Mouse (Mus musculus): Measurements from ENCODE around the gene Plekho2. TPM values are rescaled to one million over a fixed set of nuclear protein-coding genes. Genes with fewer than 3 reads are reported as not detected.

The Plekho2 gene
- total RNA-seq, 2 experiments from 2014 or later: 12.9 to 13.2 TPM

DNA sequence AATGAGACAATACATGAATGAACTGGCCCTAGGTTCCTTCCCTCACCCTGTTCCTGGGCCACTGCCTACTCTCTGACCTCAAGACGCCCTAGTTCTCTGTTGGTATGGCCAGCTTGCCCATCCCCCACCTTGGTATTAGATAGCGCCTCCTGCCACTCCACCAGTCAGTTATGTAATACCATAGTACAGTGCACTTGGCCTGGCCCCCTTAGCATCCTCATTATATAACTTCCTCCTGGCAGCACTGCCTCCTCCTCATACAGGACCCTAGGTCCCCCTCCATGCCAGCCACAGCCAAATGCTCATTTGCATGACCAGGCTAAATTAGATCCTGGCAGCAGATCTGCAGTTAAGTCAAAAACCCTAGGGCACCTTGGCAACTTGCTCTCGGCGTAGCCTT, 18.8 kb downstream of the Plekho2 start:
- peak; percentile 41 for DNase-seq (ENCODE audit: low spot score)

DNA sequence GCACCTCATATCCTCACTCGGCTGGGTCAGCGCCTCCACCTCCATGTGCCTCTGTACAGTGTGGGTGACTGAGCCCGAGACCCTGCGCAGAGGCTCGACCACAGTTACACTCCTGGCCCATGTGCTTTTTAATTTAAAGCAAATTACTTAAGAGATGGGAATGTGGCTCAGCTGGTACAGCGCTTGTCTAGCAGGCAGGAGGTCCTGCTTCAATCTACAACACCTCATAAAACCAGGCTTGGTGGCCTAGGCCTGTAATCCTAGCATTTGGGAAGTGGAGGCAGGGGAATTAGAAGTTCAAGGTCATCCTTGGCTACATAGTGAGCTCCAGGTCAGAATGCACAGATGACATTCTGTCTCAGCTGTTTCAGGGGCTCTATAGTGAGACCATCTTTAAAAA, 21.0 kb downstream of the Plekho2 start:
- intact Hi-C loops (cut with DNase I): no loop called here
- no peak for DNase-seq (ENCODE audit: low spot score)

More for the DNA sequence above, 18.8 kb downstream of the Plekho2 start:
- intact Hi-C loops (cut with DNase I): no loop called here

DNA sequence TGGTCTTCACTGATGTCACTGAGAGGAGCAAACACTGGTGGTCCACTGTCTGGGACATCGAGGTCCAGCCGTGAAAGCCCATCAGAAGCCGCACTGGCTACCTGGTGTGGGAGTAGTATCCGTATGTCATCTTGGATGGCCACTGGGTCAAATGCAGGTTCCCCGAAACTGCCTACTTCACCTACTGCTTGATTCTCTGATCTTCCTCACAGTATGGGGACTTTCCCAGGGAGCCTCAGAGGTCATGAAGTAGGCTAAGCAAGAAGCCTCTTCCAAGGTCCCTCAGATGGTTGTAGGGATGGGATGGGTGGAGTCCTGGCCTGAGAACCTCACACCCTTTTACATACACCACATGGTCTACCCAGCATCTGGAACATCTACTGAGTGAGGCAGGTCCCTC, 22.9 kb downstream of the Plekho2 start:
- DNase-seq (ENCODE audit: low spot score): no peak
- intact Hi-C loops (cut with DNase I): loop anchor here (2.0 kb wide), 1 partner anchor 20 kb away; no protein-coding TSS in a partner anchor

DNA sequence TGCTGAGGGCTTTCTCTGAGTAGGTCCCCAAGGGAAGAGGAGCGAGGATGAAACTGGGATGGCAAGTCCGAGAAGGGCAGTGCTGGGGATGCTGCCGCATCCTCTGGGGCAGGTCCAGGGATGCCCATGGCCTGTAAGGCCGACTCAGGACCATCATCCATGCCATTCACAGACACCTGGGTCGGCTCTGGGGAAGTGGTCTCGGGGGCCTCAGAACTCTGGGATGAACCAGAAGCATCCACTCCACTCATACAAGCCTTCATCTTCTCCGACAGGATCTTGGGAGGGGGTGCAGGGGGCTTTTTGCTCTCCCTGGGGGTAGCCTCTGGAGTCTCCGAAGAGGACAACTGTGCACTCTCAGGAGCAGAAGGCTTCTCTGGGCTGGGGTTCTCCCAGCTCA, 23.5 kb downstream of the Plekho2 start:
- intact Hi-C loops (cut with DNase I): loop anchor here (2.0 kb wide), 1 partner anchor 20 kb away; no protein-coding TSS in a partner anchor

DNA sequence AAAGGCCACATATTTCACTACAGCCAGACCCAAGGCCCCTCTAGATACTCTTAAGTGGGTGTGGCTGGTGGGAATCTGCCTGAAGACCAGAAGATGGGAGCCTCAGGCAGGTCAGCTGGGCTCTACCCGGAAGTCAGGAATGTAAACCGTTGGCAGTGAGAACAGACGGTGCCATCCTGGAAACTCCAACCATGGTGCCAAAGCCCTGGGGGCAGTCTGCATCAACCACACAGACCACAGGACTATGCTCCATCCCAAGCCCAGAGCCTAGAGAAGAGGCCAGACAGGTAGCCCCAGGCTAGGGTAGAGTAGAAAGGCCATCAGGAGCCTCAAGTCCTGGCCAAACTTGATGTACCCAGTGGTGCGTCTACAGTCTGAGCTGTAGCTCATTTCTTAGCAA, 24.2 kb downstream of the Plekho2 start:
- intact Hi-C loops (cut with DNase I): loop anchor here (2.0 kb wide), 1 partner anchor 21 kb away; no protein-coding TSS in a partner anchor
- DNase-seq (ENCODE audit: low spot score): no peak

More for the DNA sequence above, 23.5 kb downstream of the Plekho2 start:
- DNase-seq (ENCODE audit: low spot score): no peak

DNA sequence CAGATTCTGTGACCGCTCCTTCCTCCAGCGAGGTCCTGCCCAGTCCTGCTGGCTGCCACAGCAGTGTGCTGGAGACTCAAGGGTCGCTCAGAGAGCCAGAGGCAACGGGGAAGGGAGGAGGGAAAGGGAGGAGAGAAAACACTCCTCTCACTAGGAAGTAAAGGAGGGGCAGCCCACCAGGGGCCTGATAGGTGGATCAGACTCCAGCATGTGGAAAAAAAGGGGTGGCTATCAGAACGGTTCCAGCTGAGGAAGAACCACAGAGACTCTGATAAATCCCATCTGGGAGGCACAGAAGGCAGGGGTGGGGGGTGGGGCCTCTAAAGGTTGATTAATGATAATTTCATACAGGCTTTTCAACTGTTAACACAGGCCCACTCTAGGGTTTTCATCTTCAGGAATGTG, 24.8 kb downstream of the Plekho2 start:
- no peak for DNase-seq (ENCODE audit: low spot score)
- intact Hi-C loops (cut with DNase I): no loop called here

DNA sequence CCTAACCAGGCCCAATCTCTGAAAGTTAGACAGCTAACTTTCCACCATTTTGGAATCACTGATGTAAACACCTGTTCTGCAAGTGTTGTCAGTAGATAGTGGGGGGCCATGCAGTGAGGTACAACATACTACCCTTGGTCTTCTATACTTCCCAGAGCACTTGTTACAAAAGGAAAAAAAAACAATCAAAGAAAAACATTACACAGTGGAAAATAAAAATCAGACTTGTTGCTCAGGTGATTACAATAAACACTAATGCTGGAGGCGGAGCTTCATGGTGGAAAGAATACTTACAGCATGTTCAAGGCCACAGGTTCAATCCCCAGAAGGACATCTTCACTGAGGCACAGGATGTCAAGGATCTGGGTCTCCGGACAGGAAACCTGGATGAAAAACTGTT, 27.1 kb downstream of the Plekho2 start:
- intact Hi-C loops (cut with DNase I): no loop called here
- DNase-seq (ENCODE audit: low spot score): no peak

DNA sequence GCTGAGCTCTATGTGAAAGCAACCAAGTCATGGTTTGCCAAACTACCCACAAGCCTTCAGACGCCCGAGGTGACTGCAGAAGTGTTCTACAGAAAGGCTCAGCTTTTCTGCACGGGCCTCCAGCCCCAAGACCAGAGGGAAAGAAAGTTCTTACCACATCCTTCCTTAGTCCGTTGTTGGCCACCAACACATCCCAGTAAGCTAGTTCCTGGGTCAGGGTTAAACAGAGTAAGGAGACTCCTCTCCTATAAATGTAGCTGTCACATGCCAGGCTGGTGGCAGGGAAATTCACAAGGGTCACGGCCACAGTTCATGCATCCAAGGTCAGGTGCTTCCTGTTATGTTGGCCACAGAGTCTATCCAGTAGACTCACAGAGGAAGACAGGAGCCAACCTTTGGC, 27.7 kb downstream of the Plekho2 start:
- no peak for DNase-seq (ENCODE audit: low spot score)
- intact Hi-C loops (cut with DNase I): no loop called here

DNA sequence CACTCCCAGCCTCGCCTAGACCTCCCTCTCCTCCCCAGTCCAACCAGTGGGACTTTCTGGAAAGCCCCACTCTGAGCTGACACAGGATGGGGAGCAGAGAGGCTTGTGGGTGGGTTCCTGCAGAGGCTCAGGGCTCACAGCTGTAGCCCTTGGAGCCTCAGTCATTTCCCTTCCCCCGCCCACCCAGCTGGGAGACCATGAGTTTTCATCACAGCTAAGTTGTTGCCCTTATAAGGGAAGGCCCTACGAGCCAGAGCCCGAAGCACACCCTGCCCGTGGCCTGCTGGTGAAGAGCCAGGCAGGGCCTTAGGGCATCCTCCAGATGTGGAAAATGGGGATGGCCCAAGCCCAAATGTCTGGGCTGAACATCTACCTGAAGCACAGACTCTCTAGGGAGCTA, 28.8 kb downstream of the Plekho2 start:
- DNase-seq (ENCODE audit: low spot score): peak; percentile 87
- intact Hi-C loops (cut with DNase I): no loop called here

DNA sequence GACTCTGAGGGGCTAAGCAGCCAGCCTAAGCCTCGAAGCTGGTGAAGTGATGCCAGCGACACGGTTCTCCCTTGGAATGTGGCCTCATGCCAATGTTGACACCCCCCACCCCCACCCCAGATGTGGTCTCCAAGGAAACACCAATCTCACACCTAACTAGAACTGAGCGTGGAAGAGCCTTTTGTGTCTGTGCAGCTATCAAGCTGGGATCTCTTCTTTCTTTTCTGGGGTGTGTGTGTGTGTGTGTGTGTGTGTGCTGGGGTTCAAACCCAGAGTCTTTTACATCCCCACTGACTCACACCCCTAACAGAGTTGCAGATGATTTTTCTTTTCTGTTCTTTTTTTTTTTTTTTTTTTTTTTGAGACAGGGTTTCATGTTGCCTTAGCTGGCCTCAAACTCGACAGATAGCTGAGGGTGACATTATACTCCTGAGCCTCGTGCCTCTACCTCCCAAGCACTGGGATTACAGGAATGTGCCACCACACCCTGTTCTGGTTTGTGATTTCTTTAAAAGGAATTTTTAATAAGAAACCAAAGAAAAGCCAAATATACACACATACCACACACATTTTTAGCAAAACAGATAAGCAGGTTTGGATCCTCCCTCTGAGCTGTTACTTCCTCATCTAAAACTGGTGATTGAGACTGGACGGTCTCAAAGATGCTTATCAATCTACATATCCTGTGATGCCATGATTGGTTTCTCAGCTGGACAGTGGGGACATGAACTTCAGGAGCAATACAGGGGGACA, 29.6 kb downstream of the Plekho2 start:
- DNase-seq (ENCODE audit: low spot score): no peak
- intact Hi-C loops (cut with DNase I): no loop called here

DNA sequence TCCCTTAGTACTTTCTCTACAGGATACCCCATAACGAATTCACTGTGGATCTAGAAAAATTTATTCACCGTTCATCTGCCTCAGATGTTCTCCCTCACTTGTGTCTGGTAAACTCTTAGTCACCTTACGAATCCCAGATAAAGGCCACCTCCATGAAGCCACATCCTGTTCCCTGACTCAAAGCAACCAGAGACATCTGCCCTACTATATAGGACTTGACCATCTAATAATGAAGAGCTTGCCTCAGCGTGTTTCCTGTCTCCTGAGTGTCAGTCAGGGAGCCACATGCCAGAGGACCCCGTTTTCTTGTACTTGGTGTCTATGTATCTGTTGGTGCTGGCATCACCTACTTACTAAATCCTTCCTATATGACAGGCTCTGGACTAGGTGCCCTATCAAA, 30.2 kb downstream of the Plekho2 start:
- intact Hi-C loops (cut with DNase I): loop anchor here (2.0 kb wide), 1 partner anchor 25 kb away; no protein-coding TSS in a partner anchor
- DNase-seq (ENCODE audit: low spot score): no peak

DNA sequence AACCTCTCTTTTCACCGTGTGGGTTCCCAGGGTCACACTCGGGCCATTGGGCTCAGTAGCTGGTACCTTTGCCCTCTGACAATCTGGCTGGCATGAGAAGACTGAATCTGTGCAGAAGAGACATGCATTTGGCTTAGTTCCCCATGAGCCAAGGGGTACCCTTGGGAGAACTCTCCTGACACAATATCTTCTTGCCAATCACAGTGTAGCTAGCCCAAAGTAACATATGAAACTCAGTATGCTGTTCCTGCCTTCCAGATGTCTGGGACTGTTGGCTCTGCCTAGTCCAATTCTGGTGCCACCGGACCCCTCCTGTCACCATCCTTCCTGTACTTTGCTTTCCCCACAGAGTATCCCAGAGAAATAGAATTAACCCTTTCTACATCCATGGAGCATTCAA, 30.7 kb downstream of the Plekho2 start:
- no peak for DNase-seq (ENCODE audit: low spot score)
- intact Hi-C loops (cut with DNase I): loop anchor here (2.0 kb wide), 1 partner anchor 24 kb away; no protein-coding TSS in a partner anchor

DNA sequence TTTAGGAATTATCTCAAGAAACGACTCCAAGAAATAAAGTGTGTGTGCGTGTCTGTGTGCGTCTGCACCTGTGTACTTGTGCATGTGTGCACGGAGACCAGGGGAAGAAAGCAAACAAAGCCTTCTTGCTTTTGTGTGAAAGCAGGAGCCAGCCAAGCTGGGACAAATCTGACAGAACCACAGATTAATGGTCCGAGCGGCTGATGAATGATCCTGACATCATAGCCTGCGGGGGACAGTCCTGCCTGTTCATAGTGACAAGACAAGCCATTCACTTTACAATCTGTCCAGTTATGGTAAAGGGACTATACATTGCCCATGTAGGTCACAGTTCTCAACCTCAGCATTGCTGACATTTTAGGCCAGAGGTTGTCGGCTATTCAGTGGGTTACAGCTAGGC, 31.5 kb downstream of the Plekho2 start:
- DNase-seq (ENCODE audit: low spot score): no peak

DNA sequence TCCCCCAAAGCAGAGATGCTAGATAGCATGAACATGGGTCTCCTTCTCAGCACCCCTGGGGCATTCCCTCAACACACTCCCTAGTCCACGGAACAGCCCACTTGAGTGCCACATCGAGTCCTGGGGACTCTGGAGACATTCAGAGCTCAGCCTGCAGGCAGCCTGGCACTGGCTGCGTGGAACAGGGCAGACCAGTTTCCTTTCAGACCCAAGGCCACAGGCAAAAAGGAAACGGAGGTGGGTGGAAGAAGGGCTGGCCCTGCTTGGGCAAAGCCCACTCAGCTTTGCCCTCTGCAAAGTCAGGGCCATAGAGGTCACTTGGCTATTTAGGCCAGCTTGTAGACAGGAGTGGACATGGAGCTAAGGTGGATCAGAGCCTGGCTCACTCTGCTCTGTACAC, 32.0 kb downstream of the Plekho2 start:
- DNase-seq (ENCODE audit: low spot score): no peak
- intact Hi-C loops (cut with DNase I): loop anchor here (2.0 kb wide), 1 partner anchor 23 kb away; no protein-coding TSS in a partner anchor

More for the DNA sequence above, 31.5 kb downstream of the Plekho2 start:
- intact Hi-C loops (cut with DNase I): loop anchor here (2.0 kb wide), 1 partner anchor 24 kb away; no protein-coding TSS in a partner anchor

DNA sequence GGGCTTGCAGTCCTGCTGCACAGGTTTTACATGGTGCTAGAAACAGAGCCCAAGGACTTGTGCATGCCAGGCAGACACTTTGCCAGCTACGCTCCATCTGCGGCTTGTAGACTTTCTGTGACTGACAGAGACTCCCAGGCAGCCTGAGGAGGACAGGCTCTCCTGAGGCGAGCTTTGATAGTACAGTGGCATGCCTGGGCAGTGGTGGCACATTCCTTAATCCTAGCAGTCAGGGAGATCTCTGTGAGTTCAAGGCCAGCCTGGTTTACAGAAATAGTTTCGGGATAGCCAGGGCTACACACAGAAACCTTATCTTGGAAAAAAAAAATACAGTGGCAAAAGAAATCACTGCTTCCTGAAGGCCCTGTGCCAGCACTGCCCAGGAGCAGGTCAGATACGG, 32.7 kb downstream of the Plekho2 start:
- intact Hi-C loops (cut with DNase I): no loop called here
- DNase-seq (ENCODE audit: low spot score): no peak

DNA sequence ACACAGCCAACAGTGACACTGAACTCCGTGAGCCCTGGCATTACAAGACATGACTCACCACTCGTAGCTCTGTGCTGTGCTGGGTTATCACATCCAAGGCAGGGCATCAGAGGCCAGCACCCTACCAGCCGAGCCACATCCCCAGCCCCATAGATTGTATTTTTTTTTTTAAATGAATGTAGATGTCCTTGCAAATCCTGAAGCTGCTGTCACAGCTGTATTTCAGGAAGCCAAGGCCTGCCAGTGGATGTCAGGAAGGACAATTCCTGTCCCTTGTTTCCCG, 33.5 kb downstream of the Plekho2 start:
- no peak for DNase-seq (ENCODE audit: low spot score)

DNA sequence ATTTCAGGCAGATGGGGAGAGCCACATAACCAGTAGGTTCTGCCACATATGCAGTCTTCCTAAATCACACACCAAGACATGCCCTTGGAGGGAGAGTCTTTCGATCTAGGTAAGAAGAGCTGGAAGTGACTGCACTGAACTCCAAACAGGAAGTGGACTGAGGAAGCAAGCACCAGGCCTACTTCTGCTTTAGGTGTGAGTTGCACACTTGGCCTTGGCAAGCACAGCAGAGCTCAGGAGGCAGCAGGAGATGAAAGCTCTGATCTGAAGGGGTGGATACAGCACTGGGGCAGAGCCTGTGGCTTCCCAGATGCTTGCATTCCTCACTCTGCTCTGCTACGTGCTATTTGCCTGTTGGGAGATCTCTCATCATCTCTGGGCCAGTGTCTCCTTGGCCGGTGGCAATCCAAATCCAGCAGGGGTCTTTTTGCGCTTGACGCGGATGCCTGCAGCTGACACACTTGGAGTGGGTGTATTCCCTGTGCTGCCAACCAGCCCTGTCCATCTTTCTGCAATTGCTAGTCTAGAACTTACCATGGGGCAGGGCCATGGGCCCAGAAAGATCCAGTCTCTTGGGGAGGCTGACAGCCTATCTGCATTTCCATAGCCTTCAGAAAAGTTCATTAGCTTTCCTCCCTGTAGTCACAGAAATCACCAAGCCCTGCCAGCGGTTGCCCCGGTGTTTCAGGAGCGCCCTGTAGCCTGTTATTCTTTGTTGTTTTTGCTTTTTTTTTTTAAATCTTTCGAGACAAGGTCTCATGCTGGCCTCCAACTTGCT, 34.0 kb downstream of the Plekho2 start:
- intact Hi-C loops (cut with DNase I): no loop called here
- DNase-seq (ENCODE audit: low spot score): no peak

More for the DNA sequence above, 33.5 kb downstream of the Plekho2 start:
- intact Hi-C loops (cut with DNase I): no loop called here

DNA sequence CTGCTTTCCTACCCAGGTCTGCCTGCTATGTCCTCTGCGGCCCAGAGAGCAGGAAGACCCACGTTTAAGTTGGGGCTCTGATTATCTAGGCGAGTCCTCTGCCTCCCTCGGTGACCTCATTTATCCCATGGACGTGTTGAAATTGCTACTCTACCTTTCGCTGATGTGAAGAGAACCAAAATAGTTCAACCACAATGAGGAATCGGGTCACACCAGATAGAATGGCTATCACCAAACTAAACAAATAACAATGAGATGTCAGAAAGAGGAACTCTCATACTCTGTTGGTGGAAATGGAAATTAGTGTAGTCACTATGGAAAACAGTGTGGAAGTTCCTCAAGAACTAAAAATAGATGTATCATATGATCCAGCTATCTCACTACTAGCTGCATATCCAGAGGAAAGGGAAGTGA, 37.7 kb downstream of the Plekho2 start:
- no peak for DNase-seq (ENCODE audit: low spot score)

DNA sequence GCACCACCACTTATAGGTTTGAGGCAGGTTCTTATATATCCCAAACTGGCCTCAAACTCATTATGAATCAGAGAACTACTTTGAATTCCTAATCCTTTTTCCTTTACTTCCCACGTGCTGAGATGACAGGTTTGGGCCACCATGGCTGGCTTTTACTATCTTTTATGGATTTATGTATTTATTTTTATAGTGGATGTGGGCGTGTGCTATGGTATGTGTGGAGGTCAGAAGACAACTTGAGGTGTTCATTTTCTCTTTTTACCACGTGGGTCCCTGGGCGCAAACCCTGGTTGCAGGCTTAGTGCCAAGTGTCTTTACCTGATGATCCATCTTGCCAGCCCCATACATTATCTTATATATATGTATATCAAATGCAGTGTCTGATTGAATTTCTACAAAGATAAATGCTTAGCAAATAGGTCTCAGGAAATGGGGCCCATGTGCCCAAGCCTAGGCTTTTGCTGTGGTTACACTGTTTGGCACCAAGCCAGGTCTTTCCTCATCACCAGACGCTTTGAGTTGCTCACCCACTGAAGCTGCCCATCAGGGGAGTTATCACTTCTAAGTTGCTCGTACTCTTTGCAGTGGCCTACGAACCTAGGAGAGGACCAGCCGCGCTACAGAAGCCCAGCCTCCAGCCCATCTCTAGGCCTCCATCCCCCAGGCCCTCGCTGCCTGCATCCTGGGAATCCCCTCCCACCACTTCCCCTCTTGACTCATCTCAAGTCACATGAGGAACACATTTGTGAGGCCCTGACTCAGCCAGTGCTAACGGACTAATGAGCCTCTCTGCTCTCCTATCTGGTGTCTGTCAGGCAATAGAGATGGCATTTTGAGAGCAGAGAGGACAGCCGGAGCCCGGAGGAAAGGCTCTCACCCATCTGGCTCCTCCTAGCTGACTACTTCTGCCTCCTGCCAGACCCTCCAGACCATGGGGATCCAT, 38.4 kb downstream of the Plekho2 start:
- DNase-seq (ENCODE audit: low spot score): no peak
- intact Hi-C loops (cut with DNase I): no loop called here

More for the DNA sequence above, 37.7 kb downstream of the Plekho2 start:
- intact Hi-C loops (cut with DNase I): no loop called here

DNA sequence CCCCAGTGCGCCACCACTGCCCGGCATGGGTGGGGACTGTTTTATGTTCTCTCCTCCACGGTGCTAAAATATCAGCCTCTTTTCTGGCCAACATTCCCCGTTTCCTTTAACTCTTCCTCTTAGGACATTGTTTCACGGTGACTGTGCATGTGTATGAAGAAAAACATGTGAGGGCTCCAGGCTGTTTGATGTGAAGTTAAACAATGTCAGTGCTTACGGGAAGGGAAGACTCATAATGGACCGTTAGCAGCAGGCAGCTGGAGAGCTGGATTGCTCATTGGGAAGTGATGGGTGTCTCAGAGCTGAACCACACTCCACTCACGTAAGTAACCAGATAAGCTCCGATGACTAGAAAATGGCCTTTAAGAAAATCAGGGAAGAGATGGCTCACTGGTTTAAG, 40.1 kb downstream of the Plekho2 start:
- no peak for DNase-seq (ENCODE audit: low spot score)
- intact Hi-C loops (cut with DNase I): no loop called here
